Mouse (Mus musculus): Measurements from ENCODE around the gene Dpp8. TPM values are rescaled to one million over a fixed set of nuclear protein-coding genes. Genes with fewer than 3 reads are reported as not detected.

Gene Dpp8
- total and polyA plus RNA-seq, 3 experiments = 51.8 to 62.1 TPM; not detected in 1

DNA sequence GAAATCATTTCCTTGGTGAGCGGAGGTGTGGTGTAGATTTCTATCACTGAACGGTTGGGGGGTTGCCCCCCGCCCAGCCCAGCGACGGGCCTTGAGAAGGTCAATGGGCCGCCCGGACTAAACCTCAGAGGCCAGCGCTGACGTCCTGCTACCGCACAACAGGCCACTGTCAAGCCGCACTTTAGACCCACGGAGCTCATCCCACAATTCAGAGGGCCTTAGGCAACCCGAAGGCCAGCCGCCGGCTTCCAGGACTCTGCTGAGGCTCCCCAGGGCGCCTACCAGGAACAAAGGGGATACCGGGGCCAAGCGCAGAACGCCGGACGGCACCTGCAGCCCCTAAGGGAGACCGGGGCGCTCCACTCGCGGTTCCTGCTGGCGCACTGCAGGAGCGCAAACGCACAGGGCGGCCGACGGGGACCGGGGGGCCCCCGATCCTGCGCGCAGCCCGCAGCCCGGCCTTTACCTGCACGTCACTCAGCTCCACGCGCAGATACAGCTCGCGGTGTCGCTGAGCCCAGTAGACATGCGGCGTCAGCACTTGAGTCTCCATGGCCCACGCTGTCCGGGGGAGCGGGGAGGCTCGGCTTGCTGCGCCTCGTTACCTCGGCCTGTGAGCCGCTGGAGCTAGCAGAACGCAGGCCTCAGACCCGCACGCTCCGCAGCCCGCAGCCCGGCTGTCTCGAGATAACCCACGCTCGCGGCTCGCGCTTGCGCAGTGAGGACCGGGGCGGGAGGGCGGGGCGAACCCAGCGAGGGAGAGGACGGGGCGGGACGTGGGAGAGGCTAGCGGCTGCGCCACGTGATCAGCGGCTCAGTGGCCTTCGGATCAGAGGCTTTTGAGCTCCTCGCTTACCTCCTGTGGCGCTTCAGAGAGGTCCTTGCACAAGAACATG, 11.0 kb upstream of the Dpp8 start, which contains the start of gene Hacd3:
Hacd3 (minus strand) TSS at position 703 of the 896 bp plus-strand sequence.
- peak within 1 kb of the TSS; percentile 76 to 91 for H3K4me3 ChIP-seq (ENCODE audit: control insufficient read depth in 1 of 2, insufficient read depth in 1 of 2, low read depth in 2 of 2, low read length in 2 of 2)
- TF ChIP-seq SIN3A (IDR thresholded peaks at IDR 0.05; ENCODE audit: low read length) (peak; percentile 54), MAX (IDR thresholded peaks at IDR 0.05; ENCODE audit: low read length) (peak; percentile 91), MYC (IDR thresholded peaks at IDR 0.05; ENCODE audit: low read depth, low read length) (0 out of 2 replicates have a peak, but pooled peaks have one; percentile 4), POLR2AphosphoS5 (IDR thresholded peaks at IDR 0.05; ENCODE audit: borderline replicate concordance, low read depth, low read length) (no peak), ZMIZ1 (IDR thresholded peaks at IDR 0.05; ENCODE audit: low read depth, low read length) (peak; percentile 91), MXI1 (IDR thresholded peaks at IDR 0.05; ENCODE audit: low read depth, low read length) (peak; percentile 79), HCFC1 (IDR thresholded peaks at IDR 0.05; ENCODE audit: low read depth, low read length) (peak; percentile 45; the same call in 1 of the 2 replicates), NELFE (IDR thresholded peaks at IDR 0.05; ENCODE audit: low read depth, low read length) (peak; percentile 93), MAFK (IDR thresholded peaks at IDR 0.05; ENCODE audit: borderline replicate concordance, low read depth, low read length) (no peak), JUND (IDR thresholded peaks at IDR 0.05; ENCODE audit: low read depth, low read length) (no peak), POLR2A (IDR thresholded peaks at IDR 0.05; ENCODE audit: control insufficient read depth in 1 of 2, insufficient read depth in 1 of 2, low read depth in 1 of 2, low read length in 2 of 2, poor library complexity in 1 of 2) (peak; percentile 95; a peak in 3 of 4 replicates), USF2 (IDR thresholded peaks at IDR 0.05; ENCODE audit: borderline replicate concordance in 1 of 2, insufficient read depth in 1 of 2, low read depth in 1 of 2, low read length in 2 of 2) (peak; percentile 39 to 75), TBP (IDR thresholded peaks at IDR 0.05; ENCODE audit: low read depth, low read length) (peak; percentile 69), NRF1 (IDR thresholded peaks at IDR 0.05; ENCODE audit: insufficient read depth, low read depth, low read length, poor library complexity, severe bottlenecking) (peak; percentile 87), POLR2AphosphoS2 (IDR thresholded peaks at IDR 0.05; ENCODE audit: low read length) (peak; percentile 83), ETS1 (IDR thresholded peaks at IDR 0.05; ENCODE audit: low read depth, low read length) (peak; percentile 21; the same call in 1 of the 2 replicates), KAT2A (conservative IDR thresholded peaks at IDR 0.05; ENCODE audit: low read depth, low read length) (no peak), USF1 (IDR thresholded peaks at IDR 0.05; ENCODE audit: low read depth, low read length) (peak; percentile 98)
- peaks cover 0 to 42% of the 10 kb centered on the region in 2 experiments; a peak in 2 of 4 replicates for H3K36me3 ChIP-seq (ENCODE audit: control insufficient read depth in 1 of 2, insufficient read depth in 2 of 2, low read length in 2 of 2)
- peak within 1 kb of the TSS; percentile 92 for H3K27ac ChIP-seq (ENCODE audit: control insufficient read depth, low read depth, low read length)
- peaks cover 26 to 34% of the 10 kb centered on the region in 2 experiments for H3K4me1 ChIP-seq (ENCODE audit: control insufficient read depth in 1 of 2, insufficient read depth in 2 of 2, low read length in 2 of 2)
- H3K79me2 ChIP-seq (ENCODE audit: control insufficient read depth, insufficient read depth, low read length, poor library complexity) = peaks cover 41% of the 10 kb centered on the region
- H3K9me3 ChIP-seq (replicated peaks; ENCODE audit: insufficient read depth, low read length) = no peaks in the 10 kb centered on the region
- peak; percentile 92 for DNase-seq (ENCODE audit: low read depth, low spot score)
- no peaks in the 10 kb centered on the region for H3K27me3 ChIP-seq (ENCODE audit: control insufficient read depth in 1 of 2, insufficient read depth in 2 of 2, low read length in 2 of 2)
- H3K9ac ChIP-seq (ENCODE audit: control insufficient read depth, low read depth, low read length, poor library complexity, severe bottlenecking) = peak within 1 kb of the TSS; percentile 88

Data from MEL (cell line).